Mouse (Mus musculus): ENCODE measurements around the gene Fgr. TPM values are rescaled to one million over a fixed set of nuclear protein-coding genes. Genes with fewer than 3 reads are reported as not detected.
A peak's percentile ranks its signal among the peaks of the same experiment; 100 is the strongest.

Gene Fgr
- polyA plus RNA-seq, 1 experiment from 2014 or later = 1.8 TPM

DNA sequence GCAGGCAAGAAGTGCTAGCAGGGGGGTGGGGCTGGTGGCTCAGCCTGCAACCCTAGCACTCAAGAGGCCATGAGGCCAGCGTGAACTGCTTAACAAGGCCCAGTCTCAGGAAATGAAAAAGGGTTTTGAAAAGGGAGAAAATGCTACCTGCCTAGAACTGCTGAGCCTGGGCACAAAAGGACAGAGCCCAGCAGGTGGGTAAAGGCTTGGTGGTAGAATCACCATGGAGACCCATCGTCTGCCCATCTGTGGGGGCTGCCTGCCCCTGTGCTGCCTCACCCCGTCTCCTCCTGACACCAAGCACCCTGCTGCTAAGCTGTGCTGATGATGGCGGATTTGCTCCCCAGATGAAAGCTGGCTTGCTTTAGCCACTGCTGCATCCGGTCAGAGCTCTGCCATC lies 9.4 kb upstream of the Fgr start:
- no peak overlapping the region for H3K9ac ChIP-seq (ENCODE audit: low read length)
- H3K4me2 ChIP-seq (ENCODE audit: low read depth, low read length) = no peak overlapping the region
- no peaks in the 10 kb centered on the region for H3K36me3 ChIP-seq (ENCODE audit: control insufficient read depth, insufficient read depth, low read length)
- no peak overlapping the region for H3K27ac ChIP-seq (ENCODE audit: low read length)
- WGBS = 47% methylated on average over 5 of the region's 5 CpGs
- H3K4me1 ChIP-seq (ENCODE audit: control insufficient read depth, insufficient read depth, low read length) = peaks cover 18% of the 10 kb centered on the region
- no peaks in the 10 kb centered on the region for H3K27me3 ChIP-seq (ENCODE audit: control insufficient read depth, insufficient read depth, low read length)
- H3K9me3 ChIP-seq (replicated peaks; ENCODE audit: control insufficient read depth, low read length) = no peaks in the 10 kb centered on the region
- ATAC-seq (ENCODE audit: insufficient read depth, low FRiP score) = no peak
- no peak overlapping the region for H3K4me3 ChIP-seq (replicated peaks; ENCODE audit: low read length)

DNA sequence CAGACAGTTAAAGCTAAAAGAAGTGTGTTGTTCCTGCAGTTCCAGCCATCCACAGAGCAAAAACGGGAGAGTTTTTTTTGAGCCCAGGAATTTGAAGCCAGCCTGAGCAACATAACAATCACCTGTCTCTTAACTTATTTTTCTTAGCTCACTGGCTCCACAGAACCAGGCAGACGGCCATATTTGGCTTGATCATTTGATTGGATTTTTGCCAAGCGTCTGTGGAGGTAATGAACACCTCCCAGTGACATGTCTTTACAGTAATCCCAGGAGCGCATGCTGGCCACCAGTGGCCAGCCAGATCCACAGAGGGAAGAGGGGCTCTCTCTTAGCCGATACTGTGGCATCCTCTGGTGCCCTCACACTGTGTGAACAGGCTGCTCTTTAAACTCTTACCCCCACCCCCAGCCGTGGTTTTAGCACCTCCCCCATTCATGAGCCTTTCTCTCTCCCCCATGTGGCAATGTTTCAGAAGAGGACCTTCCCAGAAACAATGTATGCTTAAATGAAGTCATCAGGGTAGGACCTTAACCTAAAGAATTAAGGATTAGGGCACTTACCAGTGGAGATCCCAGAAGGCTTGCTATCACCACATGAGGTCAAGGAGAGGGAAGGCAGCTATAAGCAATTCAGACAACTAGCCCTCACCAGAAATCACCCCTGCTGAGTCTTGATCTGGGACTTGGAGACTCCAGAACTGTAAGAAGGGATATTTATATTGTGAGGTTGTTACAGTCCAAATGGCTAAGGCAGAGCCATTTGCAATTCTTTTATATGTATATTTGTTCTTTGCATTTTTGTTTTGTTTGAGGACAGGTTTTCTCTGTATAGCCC lies 5.6 kb upstream of the Fgr start:
- ATAC-seq (ENCODE audit: insufficient read depth, low FRiP score) = no peak; the same call in 1 of the 2 replicates
- Histone ChIP-seq H3K4me1 (ENCODE audit: control insufficient read depth, insufficient read depth, low read length) (no peaks in the 10 kb centered on the region), H3K36me3 (ENCODE audit: control insufficient read depth, insufficient read depth, low read length) (no peaks in the 10 kb centered on the region), H3K27ac (ENCODE audit: low read length) (no peak overlapping the region), H3K4me2 (ENCODE audit: low read depth, low read length) (no peak overlapping the region), H3K9ac (ENCODE audit: low read length) (no peak overlapping the region), H3K9me3 (replicated peaks; ENCODE audit: control insufficient read depth, low read length) (no peaks in the 10 kb centered on the region), H3K27me3 (ENCODE audit: control insufficient read depth, insufficient read depth, low read length) (0 out of 2 replicates have a peak, but pooled peaks cover 2% of the 10 kb centered on the region), H3K4me3 (replicated peaks; ENCODE audit: low read length) (no peak overlapping the region)
- 36% methylated on average over 6 of the region's 6 CpGs for WGBS

DNA sequence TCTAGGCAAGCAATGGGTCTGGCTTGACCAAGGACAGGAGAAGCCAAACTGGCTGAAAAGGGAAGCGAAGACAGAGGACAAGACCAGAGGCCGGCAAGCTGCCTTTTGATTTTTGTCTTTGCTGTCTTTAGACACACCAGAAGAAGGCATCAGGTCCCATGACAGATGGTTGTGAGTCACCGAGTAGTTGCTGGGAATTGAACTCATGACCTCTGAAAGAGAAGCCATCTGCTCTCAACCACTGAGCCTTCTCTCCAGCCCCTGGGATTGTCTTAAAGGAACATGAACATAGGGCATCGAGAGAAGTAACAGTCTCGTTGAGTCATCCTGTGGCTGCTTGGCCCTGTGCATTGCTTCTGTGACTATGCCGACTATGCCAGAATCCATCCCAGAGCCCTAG lies 2.3 kb upstream of the Fgr start:
- H3K4me1 ChIP-seq (ENCODE audit: control insufficient read depth, insufficient read depth, low read length) = peaks cover 12% of the 10 kb centered on the region
- H3K4me2 ChIP-seq (ENCODE audit: low read depth, low read length) = no peak overlapping the region
- ATAC-seq (ENCODE audit: insufficient read depth, low FRiP score) = no peak
- H3K9ac ChIP-seq (ENCODE audit: low read length) = no peak overlapping the region
- no peaks in the 10 kb centered on the region for H3K36me3 ChIP-seq (ENCODE audit: control insufficient read depth, insufficient read depth, low read length)
- H3K27ac ChIP-seq (ENCODE audit: low read length) = no peak overlapping the region
- H3K9me3 ChIP-seq (replicated peaks; ENCODE audit: control insufficient read depth, low read length) = no peaks in the 10 kb centered on the region
- WGBS = 65% methylated on average over 6 of the region's 6 CpGs
- H3K27me3 ChIP-seq (ENCODE audit: control insufficient read depth, insufficient read depth, low read length) = peaks cover 10% of the 10 kb centered on the region; the same call in 1 of the 2 replicates
- no peak overlapping the region for H3K4me3 ChIP-seq (replicated peaks; ENCODE audit: low read length)

DNA sequence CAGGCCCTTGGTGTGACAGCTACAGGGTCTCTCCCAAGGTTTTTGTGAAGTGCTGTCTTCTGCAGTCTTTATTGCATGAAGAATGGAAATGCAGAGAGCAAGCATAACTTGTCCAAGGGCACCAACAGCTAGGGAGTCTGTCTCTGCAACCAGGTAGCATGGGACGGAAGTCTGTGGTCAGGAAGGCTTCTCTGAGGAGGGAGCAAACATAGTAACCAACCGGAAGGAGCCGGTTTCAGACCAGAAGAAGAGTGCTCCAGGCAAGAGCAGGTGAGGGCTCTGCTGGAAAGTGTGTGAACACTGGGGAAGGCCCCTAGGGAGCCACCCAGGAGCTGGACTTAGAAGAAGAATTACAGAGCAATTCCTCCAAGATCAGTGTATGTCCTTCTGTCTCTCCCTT lies 1.8 kb upstream of the Fgr start:
- no peaks in the 10 kb centered on the region for H3K36me3 ChIP-seq (ENCODE audit: control insufficient read depth, insufficient read depth, low read length)
- H3K4me2 ChIP-seq (ENCODE audit: low read depth, low read length) = no peak overlapping the region
- no peak overlapping the region for H3K27ac ChIP-seq (ENCODE audit: low read length)
- H3K27me3 ChIP-seq (ENCODE audit: control insufficient read depth, insufficient read depth, low read length) = peaks cover 13% of the 10 kb centered on the region; the same call in 1 of the 2 replicates
- H3K9ac ChIP-seq (ENCODE audit: low read length) = no peak overlapping the region
- 67% methylated on average over 3 of the region's 3 CpGs for WGBS
- no peak overlapping the region for H3K4me3 ChIP-seq (replicated peaks; ENCODE audit: low read length)
- H3K9me3 ChIP-seq (replicated peaks; ENCODE audit: control insufficient read depth, low read length) = no peaks in the 10 kb centered on the region
- peaks cover 12% of the 10 kb centered on the region for H3K4me1 ChIP-seq (ENCODE audit: control insufficient read depth, insufficient read depth, low read length)
- no peak for ATAC-seq (ENCODE audit: insufficient read depth, low FRiP score)

DNA sequence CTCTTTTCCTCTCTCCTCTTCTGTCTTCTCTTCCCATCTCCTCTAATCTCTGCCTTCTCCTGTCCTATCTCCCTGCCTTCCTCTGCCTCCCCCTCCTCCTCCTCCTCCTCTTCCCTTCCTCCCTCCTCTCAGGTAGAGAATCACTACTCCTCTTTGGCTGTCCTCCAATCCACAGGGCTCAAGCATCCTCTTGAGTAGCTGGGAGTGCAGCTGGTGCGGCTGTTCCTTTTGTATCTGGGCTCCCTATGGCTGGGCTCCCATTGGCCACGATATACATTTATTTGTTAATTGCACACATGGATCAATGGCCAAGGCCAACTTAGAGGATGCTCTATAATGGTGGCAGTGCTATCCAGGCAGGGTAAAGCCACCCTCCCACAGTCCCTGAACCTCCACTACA lies 1.3 kb upstream of the Fgr start:
- H3K9me3 ChIP-seq (replicated peaks; ENCODE audit: control insufficient read depth, low read length) = no peaks in the 10 kb centered on the region
- H3K27ac ChIP-seq (ENCODE audit: low read length) = no peak overlapping the region
- 29% methylated on average over 2 of the region's 2 CpGs for WGBS
- H3K4me2 ChIP-seq (ENCODE audit: low read depth, low read length) = no peak overlapping the region
- no peak overlapping the region for H3K4me3 ChIP-seq (replicated peaks; ENCODE audit: low read length)
- no peaks in the 10 kb centered on the region for H3K36me3 ChIP-seq (ENCODE audit: control insufficient read depth, insufficient read depth, low read length)
- H3K9ac ChIP-seq (ENCODE audit: low read length) = no peak overlapping the region
- ATAC-seq (ENCODE audit: insufficient read depth, low FRiP score) = no peak
- H3K4me1 ChIP-seq (ENCODE audit: control insufficient read depth, insufficient read depth, low read length) = peaks cover 12% of the 10 kb centered on the region
- H3K27me3 ChIP-seq (ENCODE audit: control insufficient read depth, insufficient read depth, low read length) = peaks cover 17% of the 10 kb centered on the region; the same call in 1 of the 2 replicates

DNA sequence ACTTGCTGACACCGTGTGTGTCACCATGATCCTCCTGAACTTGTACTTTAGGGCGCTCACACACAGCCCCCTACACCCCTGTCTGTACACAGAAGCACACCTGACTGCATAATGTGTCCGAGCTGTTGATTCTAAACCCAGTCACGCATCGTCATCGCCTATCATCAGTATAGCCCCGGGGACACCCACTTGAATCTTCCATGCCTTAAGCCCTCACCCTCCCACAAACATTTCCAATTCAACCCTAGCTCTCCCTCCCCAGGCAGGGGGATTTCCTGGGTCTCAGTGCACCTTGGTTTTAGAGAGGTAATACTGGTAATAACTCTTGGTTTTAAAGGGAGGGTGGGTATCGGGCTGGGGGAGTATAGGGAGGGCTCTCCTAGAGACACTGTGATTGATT lies 709 bp upstream of the Fgr start:
- WGBS = 57% methylated on average over 8 of the region's 8 CpGs
- H3K4me1 ChIP-seq (ENCODE audit: control insufficient read depth, insufficient read depth, low read length) = peaks cover 12% of the 10 kb centered on the region
- H3K36me3 ChIP-seq (ENCODE audit: control insufficient read depth, insufficient read depth, low read length) = no peaks in the 10 kb centered on the region
- no peak overlapping the region for H3K4me3 ChIP-seq (replicated peaks; ENCODE audit: low read length)
- H3K9ac ChIP-seq (ENCODE audit: low read length) = no peak overlapping the region
- H3K27ac ChIP-seq (ENCODE audit: low read length) = no peak overlapping the region
- H3K9me3 ChIP-seq (replicated peaks; ENCODE audit: control insufficient read depth, low read length) = no peaks in the 10 kb centered on the region
- H3K27me3 ChIP-seq (ENCODE audit: control insufficient read depth, insufficient read depth, low read length) = peaks cover 17% of the 10 kb centered on the region; the same call in 1 of the 2 replicates
- no peak for ATAC-seq (ENCODE audit: insufficient read depth, low FRiP score)
- no peak overlapping the region for H3K4me2 ChIP-seq (ENCODE audit: low read depth, low read length)

DNA sequence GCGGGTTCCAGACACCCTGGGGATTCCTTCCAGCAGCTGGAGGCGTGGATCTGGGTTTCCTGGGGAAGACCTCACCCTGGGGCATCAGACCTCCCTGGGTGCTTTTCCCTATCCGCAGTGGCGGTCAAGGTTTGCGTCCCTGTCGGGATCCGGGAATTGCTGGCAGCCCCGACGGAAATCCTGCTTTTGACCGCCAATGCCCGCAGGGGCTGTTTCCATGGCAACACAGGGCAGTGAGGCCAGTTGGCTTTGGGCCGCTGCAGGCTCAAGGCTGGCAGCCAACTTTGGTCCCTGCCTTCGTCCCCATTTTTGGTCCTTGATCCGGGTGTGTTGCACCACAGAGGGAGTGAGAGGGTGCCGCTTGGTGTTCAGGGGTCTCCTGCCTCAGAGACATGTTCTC lies 1.0 kb downstream of the Fgr start:
- H3K4me1 ChIP-seq (ENCODE audit: control insufficient read depth, insufficient read depth, low read length) = peaks cover 12% of the 10 kb centered on the region
- H3K4me2 ChIP-seq (ENCODE audit: low read depth, low read length) = peak overlapping the region; percentile 38
- no peaks in the 10 kb centered on the region for H3K36me3 ChIP-seq (ENCODE audit: control insufficient read depth, insufficient read depth, low read length)
- H3K27me3 ChIP-seq (ENCODE audit: control insufficient read depth, insufficient read depth, low read length) = peaks cover 17% of the 10 kb centered on the region; the same call in 1 of the 2 replicates
- peak; percentile 26; the same call in 1 of the 2 replicates for ATAC-seq (ENCODE audit: insufficient read depth, low FRiP score)
- H3K9me3 ChIP-seq (replicated peaks; ENCODE audit: control insufficient read depth, low read length) = no peaks in the 10 kb centered on the region
- peak overlapping the region; percentile 51; the same call in 1 of the 2 replicates for H3K27ac ChIP-seq (ENCODE audit: low read length)
- WGBS = 6% methylated on average over 15 of the region's 15 CpGs
- H3K4me3 ChIP-seq (replicated peaks; ENCODE audit: low read length) = peak overlapping the region; percentile 14
- peak overlapping the region; percentile 29; the same call in 1 of the 2 replicates for H3K9ac ChIP-seq (ENCODE audit: low read length)

DNA sequence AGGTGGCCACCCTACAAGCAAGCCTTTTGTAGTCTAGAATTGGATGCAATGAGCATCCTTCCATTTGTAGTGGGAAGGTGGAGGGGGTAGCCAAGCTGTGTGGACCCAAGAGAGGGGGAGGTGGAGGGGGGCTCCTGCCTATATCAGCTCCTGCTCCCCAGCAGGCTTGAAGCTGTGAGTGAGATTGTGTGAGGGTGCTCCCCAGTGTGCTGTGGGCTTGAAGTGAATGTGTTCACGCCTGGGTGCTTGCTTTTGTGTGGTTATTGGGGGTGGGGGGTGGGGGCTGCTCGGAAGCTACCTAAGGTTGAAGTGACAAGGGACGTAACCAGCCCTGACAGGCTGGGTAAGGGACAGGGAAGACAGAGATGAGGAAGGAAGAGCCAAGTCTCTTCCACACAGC lies 1.9 kb downstream of the Fgr start:
- no peaks in the 10 kb centered on the region for H3K36me3 ChIP-seq (ENCODE audit: control insufficient read depth, insufficient read depth, low read length)
- WGBS = 59% methylated on average over 3 of the region's 3 CpGs
- H3K9me3 ChIP-seq (replicated peaks; ENCODE audit: control insufficient read depth, low read length) = no peaks in the 10 kb centered on the region
- no peak overlapping the region for H3K9ac ChIP-seq (ENCODE audit: low read length)
- H3K4me1 ChIP-seq (ENCODE audit: control insufficient read depth, insufficient read depth, low read length) = peaks cover 12% of the 10 kb centered on the region
- no peak overlapping the region for H3K4me2 ChIP-seq (ENCODE audit: low read depth, low read length)
- H3K4me3 ChIP-seq (replicated peaks; ENCODE audit: low read length) = no peak overlapping the region
- ATAC-seq (ENCODE audit: insufficient read depth, low FRiP score) = no peak
- no peak overlapping the region for H3K27ac ChIP-seq (ENCODE audit: low read length)
- H3K27me3 ChIP-seq (ENCODE audit: control insufficient read depth, insufficient read depth, low read length) = peaks cover 17% of the 10 kb centered on the region; the same call in 1 of the 2 replicates

DNA sequence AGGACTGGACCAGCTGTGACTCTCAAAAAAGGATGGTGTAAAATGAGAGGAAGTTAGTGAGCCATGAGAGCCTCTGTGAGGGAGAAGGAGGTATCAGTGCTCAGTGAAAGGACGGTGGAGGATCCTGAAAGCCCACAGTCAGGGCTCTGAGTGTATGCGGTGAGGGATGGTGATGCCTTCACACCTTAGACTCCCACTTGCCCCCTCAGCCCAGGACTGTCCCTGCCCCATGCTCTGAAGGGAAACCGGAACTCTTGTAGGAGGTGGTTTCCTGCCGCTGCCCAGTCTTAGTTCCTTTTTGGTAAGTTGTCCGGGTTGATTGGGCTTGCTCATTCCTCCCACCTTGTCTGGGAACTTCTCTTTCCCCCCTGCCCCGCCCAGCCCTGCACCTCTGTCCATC lies 2.8 kb downstream of the Fgr start:
- Histone ChIP-seq H3K4me1 (ENCODE audit: control insufficient read depth, insufficient read depth, low read length) (peaks cover 12% of the 10 kb centered on the region), H3K36me3 (ENCODE audit: control insufficient read depth, insufficient read depth, low read length) (no peaks in the 10 kb centered on the region), H3K27me3 (ENCODE audit: control insufficient read depth, insufficient read depth, low read length) (peaks cover 17% of the 10 kb centered on the region; the same call in 1 of the 2 replicates), H3K4me2 (ENCODE audit: low read depth, low read length) (no peak overlapping the region), H3K27ac (ENCODE audit: low read length) (no peak overlapping the region), H3K4me3 (replicated peaks; ENCODE audit: low read length) (no peak overlapping the region), H3K9ac (ENCODE audit: low read length) (no peak overlapping the region), H3K9me3 (replicated peaks; ENCODE audit: control insufficient read depth, low read length) (no peaks in the 10 kb centered on the region)
- whole genome bisulfite sequencing = 63% methylated on average over 6 of the region's 6 CpGs
- no peak for ATAC-seq (ENCODE audit: insufficient read depth, low FRiP score)

Data from stomach, embryonic 16.5 days (tissue).